Mouse (Mus musculus) limb, embryonic 13.5 days (tissue): ENCODE results near the gene Gm42906. TPM values are rescaled to one million over a fixed set of nuclear protein-coding genes. Genes with fewer than 3 reads are reported as not detected.

ENCODE experiments used
- ATAC-seq: fragments of 200-750 bp; cut with Nextera tagmentation; 2 replicates; pipeline ENCODE4 v1.8.0; 2017; ENCODE audit warnings: low read depth, moderate number of reproducible peaks, moderate TSS enrichment; ENCODE audit not compliant: low FRiP score
- H3K27ac ChIP-seq: fragments of 300-500 bp; sonication (generic); 2 replicates; pipeline ENCODE4 v1.5.1; 2015; ENCODE audit warnings: inconsistent platforms, mild to moderate bottlenecking, moderate library complexity
- H3K27me3 ChIP-seq: fragments of 300-500 bp; sonication (generic); 2 replicates; pipeline ENCODE4 v1.6.1; 2015; ENCODE audit warnings: mild to moderate bottlenecking, inconsistent platforms
- H3K36me3 ChIP-seq: fragments of 300-500 bp; sonication (generic); 2 replicates; pipeline ENCODE4 v1.6.1; 2015; ENCODE audit warnings: inconsistent platforms, mild to moderate bottlenecking, moderate library complexity
- H3K4me1 ChIP-seq: fragments of 300-500 bp; sonication (generic); 2 replicates; pipeline ENCODE4 v1.6.1; 2015; ENCODE audit warnings: inconsistent platforms
- H3K4me2 ChIP-seq: fragments of 300-500 bp; sonication (generic); replicated peaks from 2 replicates; pipeline ENCODE4 v1.6.1; 2015; ENCODE audit warnings: inconsistent platforms, mild to moderate bottlenecking, moderate library complexity
- H3K4me3 ChIP-seq: fragments of 300-500 bp; sonication (generic); 2 replicates; pipeline ENCODE4 v1.5.1; 2015; ENCODE audit warnings: moderate library complexity, mild to moderate bottlenecking, inconsistent platforms
- H3K9ac ChIP-seq: fragments of 300-500 bp; sonication (generic); 2 replicates; pipeline ENCODE4 v1.6.1; 2015; ENCODE audit warnings: mild to moderate bottlenecking, inconsistent platforms
- H3K9me3 ChIP-seq: fragments of 300-500 bp; sonication (generic); 2 replicates; pipeline ENCODE4 v1.6.1; 2016; ENCODE audit warnings: inconsistent platforms
- WGBS: fragments of 180-500 bp; shearing (Covaris S2); methylation state at CpG from one replicate; pipeline ENCODE4 v1.1.7; 2015; 5-methylcytosine and 5-hydroxymethylcytosine counted together
- polyA plus RNA-seq: library from polyadenylated mRNA; unstranded; fragments of >200 nt; fragmentation: Nextera tagmentation; extraction: Ambion mirVana; gene quantifications from 2 replicates; pipeline ENCODE4 v1.2.1, GENCODE M21; 2015

Gm42906 gene
- polyA plus RNA-seq, 1 experiment from 2014 or later: not detected

- Histone ChIP-seq H3K27ac (no peak overlapping the region), H3K9ac (no peak overlapping the region), H3K4me1 (peaks cover 25% of the 10 kb centered on the region), H3K4me3 (no peak overlapping the region), H3K4me2 (no peak overlapping the region), H3K9me3 (no peaks in the 10 kb centered on the region), H3K27me3 (no peaks in the 10 kb centered on the region), H3K36me3 (no peaks in the 10 kb centered on the region)
- 81% methylated on average over 4 of the region's 4 CpGs for WGBS
- ATAC-seq: no peak
These were observed 279.9 kb downstream of the Gm42906 start for GRCm38 (mm10) chr5:151148079-151148478.

DNA sequence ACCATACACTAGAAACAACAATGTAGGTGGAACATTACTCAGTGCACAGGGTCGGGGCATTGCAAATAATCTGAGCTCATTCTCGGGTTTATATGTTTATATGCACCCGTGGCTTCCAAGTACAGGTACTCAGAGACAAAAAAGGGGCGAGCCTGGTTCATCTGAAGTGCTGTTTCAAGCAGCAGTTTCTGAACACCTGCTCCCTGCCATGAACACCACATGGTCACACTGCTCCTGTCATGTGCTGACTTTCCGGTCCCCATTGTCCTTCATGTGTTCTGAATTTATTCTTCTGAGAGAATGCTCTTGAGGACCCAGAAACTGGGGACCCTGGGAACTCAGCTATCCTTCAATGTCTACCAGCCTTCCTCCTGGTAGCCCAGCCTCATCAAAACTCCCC is 282.2 kb downstream of the Gm42906 start:
- WGBS: 69% methylated on average over 5 of the region's 5 CpGs
- ATAC-seq: no peak
- no peak overlapping the region for H3K4me2 ChIP-seq
- no peak overlapping the region for H3K4me3 ChIP-seq
- H3K9me3 ChIP-seq: no peaks in the 10 kb centered on the region
- H3K9ac ChIP-seq: no peak overlapping the region
- no peak overlapping the region for H3K27ac ChIP-seq
- peaks cover 43% of the 10 kb centered on the region for H3K4me1 ChIP-seq
- no peaks in the 10 kb centered on the region for H3K36me3 ChIP-seq
- no peaks in the 10 kb centered on the region for H3K27me3 ChIP-seq

DNA sequence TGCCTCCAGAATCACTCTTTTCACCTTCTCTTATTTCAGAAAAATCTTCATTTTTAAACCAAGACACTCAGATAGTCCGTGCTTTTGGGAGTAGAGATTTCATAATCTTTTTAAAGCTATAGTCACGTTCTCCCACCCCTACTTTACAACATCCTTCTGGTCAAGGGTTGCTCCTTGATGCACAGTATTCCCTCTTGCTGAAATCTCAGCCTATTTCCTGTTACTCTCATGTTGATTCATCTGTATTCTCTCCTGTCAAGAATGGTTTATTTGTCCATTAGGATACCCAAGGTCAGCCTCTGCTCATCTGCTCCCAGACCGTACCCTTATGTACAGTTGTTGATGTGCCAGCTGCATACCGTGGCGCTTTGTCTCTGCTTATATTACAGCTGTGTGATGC is 284.0 kb downstream of the Gm42906 start:
- no peaks in the 10 kb centered on the region for H3K36me3 ChIP-seq
- H3K27me3 ChIP-seq: no peaks in the 10 kb centered on the region
- ATAC-seq: no peak
- no peak overlapping the region for H3K4me3 ChIP-seq
- no peak overlapping the region for H3K9ac ChIP-seq
- peaks cover 33% of the 10 kb centered on the region for H3K4me1 ChIP-seq
- no peaks in the 10 kb centered on the region for H3K9me3 ChIP-seq
- H3K4me2 ChIP-seq: no peak overlapping the region
- H3K27ac ChIP-seq: peak overlapping the region; percentile 92
- WGBS: 70% methylated on average over 5 of the region's 5 CpGs

DNA sequence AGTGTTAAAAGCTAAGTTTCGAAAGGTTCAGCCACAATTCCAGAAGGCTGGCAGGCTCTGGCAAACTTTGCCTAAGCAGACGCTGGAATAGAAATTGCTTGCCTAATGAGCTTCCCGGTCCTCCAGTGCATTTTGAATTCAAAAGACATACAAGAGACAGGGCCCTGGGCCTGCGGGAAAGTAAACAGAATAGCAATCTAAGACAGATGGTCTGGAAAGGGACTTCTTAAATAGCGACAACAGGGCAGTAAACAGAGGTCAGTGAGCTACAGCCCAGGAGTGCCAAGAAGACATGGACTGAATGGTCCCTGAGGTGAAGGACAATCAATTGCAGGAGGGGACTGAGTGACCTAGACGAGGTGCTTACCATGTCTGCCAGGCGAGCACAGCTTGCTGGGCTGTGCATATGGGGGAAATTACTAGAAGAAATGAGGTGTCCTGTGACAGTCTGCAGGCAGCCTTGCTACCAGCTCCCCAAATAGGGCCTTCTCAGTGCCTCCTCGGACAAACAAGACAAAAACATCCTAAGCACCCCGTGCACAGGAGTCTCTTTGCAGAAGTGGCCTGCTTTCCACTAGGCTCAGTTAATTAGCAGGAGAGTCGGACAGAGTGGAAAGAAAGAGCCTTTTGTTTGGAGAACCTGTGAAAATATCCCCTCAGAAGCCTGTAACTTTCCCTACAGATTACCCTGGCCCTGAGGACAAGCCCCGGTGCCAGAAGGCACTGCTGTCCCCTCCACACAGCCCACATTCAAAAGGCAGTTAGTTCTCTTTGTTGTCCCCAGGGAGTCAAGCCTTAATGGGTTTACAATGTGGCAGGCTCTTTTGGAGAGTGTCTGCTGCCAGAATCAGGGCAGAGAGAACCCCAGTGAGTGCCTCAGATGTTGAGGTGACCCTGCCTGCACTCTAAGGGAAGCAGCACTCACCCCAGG is 285.0 kb downstream of the Gm42906 start:
- Histone ChIP-seq H3K4me3 (no peak overlapping the region), H3K9me3 (no peaks in the 10 kb centered on the region), H3K4me1 (peaks cover 33% of the 10 kb centered on the region), H3K27ac (peak overlapping the region; percentile 92), H3K4me2 (peak overlapping the region; percentile 36), H3K27me3 (no peaks in the 10 kb centered on the region), H3K36me3 (no peaks in the 10 kb centered on the region), H3K9ac (peak overlapping the region; percentile 51)
- ATAC-seq: peak; percentile 78
- 12% methylated on average over 11 of the region's 11 CpGs for WGBS

DNA sequence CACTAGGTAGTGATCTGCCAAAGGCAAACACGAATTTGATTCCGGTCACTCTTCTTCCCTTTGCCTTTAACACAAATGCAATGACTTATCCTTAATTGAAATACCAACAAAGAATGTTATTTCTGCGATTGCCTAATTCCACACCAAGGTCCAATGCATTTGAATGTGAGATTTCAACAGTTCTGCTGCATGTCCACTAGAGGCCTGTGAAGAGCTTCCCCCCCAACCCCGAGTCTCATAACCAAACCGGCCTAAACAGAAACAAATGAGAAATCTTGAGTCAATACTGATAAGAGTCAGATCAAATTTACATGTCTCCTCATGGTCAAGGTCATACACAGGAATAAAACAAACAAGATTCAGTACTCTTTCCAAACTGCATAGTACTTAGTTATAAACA is 285.7 kb downstream of the Gm42906 start:
- peaks cover 35% of the 10 kb centered on the region for H3K4me1 ChIP-seq
- no peak overlapping the region for H3K9ac ChIP-seq
- 37% methylated on average over 5 of the region's 5 CpGs for WGBS
- no peaks in the 10 kb centered on the region for H3K27me3 ChIP-seq
- H3K4me3 ChIP-seq: no peak overlapping the region
- H3K27ac ChIP-seq: peak overlapping the region; percentile 92
- H3K4me2 ChIP-seq: no peak overlapping the region
- no peaks in the 10 kb centered on the region for H3K36me3 ChIP-seq
- H3K9me3 ChIP-seq: no peaks in the 10 kb centered on the region
- ATAC-seq: no peak; the same call in 1 of the 2 replicates

- Histone ChIP-seq H3K9ac (no peak overlapping the region), H3K27me3 (no peaks in the 10 kb centered on the region), H3K4me3 (no peak overlapping the region), H3K27ac (no peak overlapping the region), H3K4me2 (no peak overlapping the region), H3K36me3 (no peaks in the 10 kb centered on the region), H3K4me1 (peaks cover 41% of the 10 kb centered on the region), H3K9me3 (0 out of 2 replicates have a peak, but pooled peaks cover 3% of the 10 kb centered on the region)
- WGBS: 90% methylated on average over 5 of the region's 5 CpGs
- no peak for ATAC-seq
These were observed 290.1 kb downstream of the Gm42906 start for GRCm38 (mm10) chr5:151137901-151138300.

DNA sequence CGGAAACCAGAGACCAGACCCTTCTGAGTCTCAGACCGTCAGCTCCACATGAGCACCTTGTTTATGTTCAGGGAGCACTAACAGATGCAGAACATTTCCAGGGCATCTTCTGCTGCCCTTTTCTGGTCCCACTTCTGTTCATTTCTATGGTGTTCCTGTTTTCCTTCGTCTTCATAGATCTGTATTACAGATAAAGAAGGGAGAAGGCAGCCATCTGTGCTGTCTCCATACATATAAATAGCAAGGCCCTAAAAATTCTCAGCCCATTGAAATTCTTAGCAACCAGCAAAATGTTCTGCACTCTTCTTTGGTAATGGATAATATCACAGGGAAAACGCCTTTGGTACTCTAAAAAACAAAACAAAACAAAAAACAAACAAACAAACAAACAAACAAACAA is 290.7 kb downstream of the Gm42906 start:
- 51% methylated on average over 4 of the region's 4 CpGs for WGBS
- no peaks in the 10 kb centered on the region for H3K27me3 ChIP-seq
- H3K27ac ChIP-seq: no peak overlapping the region
- ATAC-seq: no peak
- no peak overlapping the region for H3K9ac ChIP-seq
- H3K9me3 ChIP-seq: 0 out of 2 replicates have a peak, but pooled peaks cover 3% of the 10 kb centered on the region
- H3K4me2 ChIP-seq: no peak overlapping the region
- H3K36me3 ChIP-seq: no peaks in the 10 kb centered on the region
- no peak overlapping the region for H3K4me3 ChIP-seq
- peaks cover 35% of the 10 kb centered on the region for H3K4me1 ChIP-seq

GRCm38 (mm10) chr5:151135965-151136364 is 292.0 kb downstream of the Gm42906 start:
- Histone ChIP-seq H3K9me3 (0 out of 2 replicates have a peak, but pooled peaks cover 3% of the 10 kb centered on the region), H3K4me2 (no peak overlapping the region), H3K36me3 (no peaks in the 10 kb centered on the region), H3K27ac (peak overlapping the region; percentile 40; the same call in 1 of the 2 replicates), H3K4me3 (no peak overlapping the region), H3K27me3 (no peaks in the 10 kb centered on the region), H3K9ac (no peak overlapping the region), H3K4me1 (peaks cover 25% of the 10 kb centered on the region)
- WGBS: 29% methylated on average over 6 of the region's 6 CpGs
- ATAC-seq: peak; percentile 44

DNA sequence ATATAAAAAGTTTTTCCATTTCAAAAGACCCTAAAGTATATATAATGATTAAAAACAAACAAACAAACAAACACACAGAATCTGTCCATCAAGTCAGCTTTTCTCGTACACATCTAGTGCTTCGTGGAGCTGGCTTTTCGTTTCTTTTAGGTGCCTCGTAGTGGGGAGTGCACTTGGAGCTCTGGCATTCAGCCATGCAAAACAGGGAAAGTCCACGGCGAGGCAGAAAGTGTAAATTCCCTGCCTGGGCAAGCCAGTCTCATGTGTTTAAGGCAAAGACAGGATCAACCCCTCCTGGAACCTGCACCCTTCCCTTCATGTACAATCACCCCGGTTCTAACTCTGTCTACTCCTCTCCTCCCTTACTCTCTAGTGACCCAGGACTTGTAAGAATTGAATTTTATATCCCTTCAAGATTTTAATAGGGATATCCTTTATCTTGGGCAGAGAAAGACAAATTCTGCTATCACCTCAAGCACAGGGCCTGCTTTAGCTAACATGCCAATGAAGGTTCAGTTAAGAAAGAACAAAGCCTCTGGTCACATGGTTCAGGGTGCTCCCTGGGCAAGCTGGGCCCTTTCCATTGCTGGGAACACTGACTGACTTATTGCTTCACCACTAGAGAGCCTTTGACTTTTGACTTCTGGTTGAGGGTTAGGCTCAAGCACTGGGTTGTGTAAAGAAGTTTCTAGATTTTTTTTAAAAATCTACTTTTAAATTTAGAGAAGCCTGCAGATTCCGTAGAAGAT is 292.7 kb downstream of the Gm42906 start:
- 48% methylated on average over 8 of the region's 8 CpGs for WGBS
- no peak for ATAC-seq
- 0 out of 2 replicates have a peak, but pooled peaks cover 3% of the 10 kb centered on the region for H3K9me3 ChIP-seq
- no peak overlapping the region for H3K4me3 ChIP-seq
- no peak overlapping the region for H3K9ac ChIP-seq
- no peaks in the 10 kb centered on the region for H3K27me3 ChIP-seq
- no peaks in the 10 kb centered on the region for H3K36me3 ChIP-seq
- H3K4me2 ChIP-seq: no peak overlapping the region
- peaks cover 25% of the 10 kb centered on the region for H3K4me1 ChIP-seq
- peak overlapping the region; percentile 40; the same call in 1 of the 2 replicates for H3K27ac ChIP-seq

DNA sequence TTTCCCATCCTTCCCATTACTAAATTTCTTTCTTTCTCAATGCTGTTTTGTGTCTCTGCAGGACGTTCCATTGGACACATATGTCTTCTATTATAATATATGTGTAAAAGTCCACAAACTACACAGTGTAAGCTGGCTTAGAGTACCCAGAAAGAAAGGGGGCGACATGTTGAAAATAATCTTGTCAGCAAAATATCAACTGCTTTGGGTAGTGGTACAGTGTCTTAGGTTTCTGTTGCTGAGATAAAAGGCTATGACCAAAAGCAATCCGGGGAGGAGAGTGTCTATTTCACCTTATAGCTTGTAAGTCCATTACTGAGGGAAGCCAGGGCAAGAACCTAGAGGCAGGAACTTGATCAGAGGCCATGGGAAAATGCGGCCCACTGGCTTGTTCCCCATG is 293.8 kb downstream of the Gm42906 start:
- Histone ChIP-seq H3K4me3 (no peak overlapping the region), H3K4me1 (peaks cover 25% of the 10 kb centered on the region), H3K9ac (no peak overlapping the region), H3K9me3 (0 out of 2 replicates have a peak, but pooled peaks cover 3% of the 10 kb centered on the region), H3K27ac (no peak overlapping the region), H3K36me3 (no peaks in the 10 kb centered on the region), H3K27me3 (no peaks in the 10 kb centered on the region), H3K4me2 (no peak overlapping the region)
- 76% methylated on average over 4 of the region's 4 CpGs for WGBS
- no peak for ATAC-seq

DNA sequence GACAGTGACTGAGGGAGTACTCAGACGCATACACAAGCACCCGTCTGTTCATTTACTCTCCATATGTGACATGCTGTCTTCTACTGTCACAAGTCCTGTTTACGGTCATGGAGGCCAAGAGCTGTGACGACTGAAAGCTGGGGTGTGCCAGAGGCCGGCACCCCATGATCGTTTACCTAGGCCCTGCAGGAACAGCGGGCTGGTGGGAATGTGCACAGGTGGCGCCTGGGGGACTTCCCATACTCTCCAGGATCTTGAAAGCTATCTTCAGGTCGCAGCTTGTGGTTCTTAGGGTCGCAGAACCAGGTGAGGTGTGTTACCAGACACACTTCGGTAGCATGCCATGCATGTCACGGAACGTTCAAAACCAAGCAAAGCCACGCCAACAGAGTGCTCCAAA is 294.2 kb downstream of the Gm42906 start:
- Histone ChIP-seq H3K36me3 (no peaks in the 10 kb centered on the region), H3K9me3 (0 out of 2 replicates have a peak, but pooled peaks cover 3% of the 10 kb centered on the region), H3K9ac (no peak overlapping the region), H3K27ac (no peak overlapping the region), H3K27me3 (no peaks in the 10 kb centered on the region), H3K4me2 (no peak overlapping the region), H3K4me3 (no peak overlapping the region), H3K4me1 (peaks cover 25% of the 10 kb centered on the region)
- no peak for ATAC-seq
- WGBS: 90% methylated on average over 14 of the region's 14 CpGs

DNA sequence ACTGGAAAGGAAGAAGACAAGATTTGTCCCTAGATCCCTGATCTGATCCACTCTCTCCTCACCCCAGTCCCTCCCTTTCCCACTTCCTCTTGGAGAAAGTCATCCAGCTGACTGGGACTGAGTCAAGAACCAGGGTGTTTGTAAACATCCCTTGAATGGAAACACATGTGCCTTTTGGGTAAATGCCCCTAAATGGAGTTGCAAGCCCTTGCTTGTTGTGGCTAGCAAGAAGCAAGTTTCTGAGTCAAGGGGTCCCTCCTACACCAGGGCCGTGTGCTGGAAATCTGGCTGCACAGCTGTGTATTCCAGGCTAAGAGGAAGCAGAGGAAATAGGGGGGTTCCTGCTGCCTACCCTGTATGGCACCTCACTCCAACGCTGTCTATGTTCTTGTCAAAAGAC is 298.2 kb downstream of the Gm42906 start:
- no peaks in the 10 kb centered on the region for H3K36me3 ChIP-seq
- no peak overlapping the region for H3K9ac ChIP-seq
- H3K27me3 ChIP-seq: no peaks in the 10 kb centered on the region
- WGBS: 53% methylated on average over 2 of the region's 2 CpGs
- H3K9me3 ChIP-seq: no peaks in the 10 kb centered on the region
- no peak overlapping the region for H3K4me3 ChIP-seq
- no peak overlapping the region for H3K27ac ChIP-seq
- ATAC-seq: no peak
- H3K4me1 ChIP-seq: peaks cover 18% of the 10 kb centered on the region
- no peak overlapping the region for H3K4me2 ChIP-seq
